Mouse (Mus musculus) kidney, adult 2 months (tissue): Measurements from ENCODE around the gene Zdhhc19.

ENCODE experiments used
- CTCF ChIP-seq: fragments of 200-500 bp; conservative IDR thresholded peaks from 2 replicates; pipeline ENCODE4 v1.5.1; 2011; ENCODE audit warnings: low read depth, mild to moderate bottlenecking, control low read depth, low read length, moderate library complexity, mixed read lengths; ENCODE audit not compliant: insufficient read depth, insufficient read length
- POLR2A ChIP-seq: fragments of 200-500 bp; IDR thresholded peaks from one replicate; pipeline ENCODE4 v1.6.1; 2011; ENCODE audit warnings: low read depth, low read length, control low read depth

GRCm38 (mm10) chr16:32523462-32524243 lies 27.6 kb downstream of the Zdhhc19 start:
- TF ChIP-seq CTCF (no peak), POLR2A (no peak)
